Mouse (Mus musculus): ENCODE measurements around the gene Arhgap28.

The Arhgap28 gene

GRCm38 (mm10) chr17:67937050-67937449, 66.9 kb downstream of the Arhgap28 start:
- DNase-seq (ENCODE audit: low spot score in 2 of 2), result no peak

- no peak for DNase-seq (ENCODE audit: low spot score in 2 of 2)
Observed at GRCm38 (mm10) chr17:67935556-67935955, 68.4 kb downstream of the Arhgap28 start.

- DNase-seq (ENCODE audit: low spot score in 2 of 2), result no peak
Observed at GRCm38 (mm10) chr17:67931396-67931795, 72.5 kb downstream of the Arhgap28 start.

- DNase-seq (ENCODE audit: low spot score in 2 of 2), result no peak
Observed at GRCm38 (mm10) chr17:67930957-67931356, 73.0 kb downstream of the Arhgap28 start.

GRCm38 (mm10) chr17:67930467-67930866, 73.5 kb downstream of the Arhgap28 start:
- no peak for DNase-seq (ENCODE audit: low spot score in 2 of 2)

- DNase-seq (ENCODE audit: low spot score in 2 of 2), result no peak
Observed at GRCm38 (mm10) chr17:67928280-67928679, 75.6 kb downstream of the Arhgap28 start.

GRCm38 (mm10) chr17:67927864-67928263, 76.1 kb downstream of the Arhgap28 start:
- DNase-seq (ENCODE audit: low spot score in 2 of 2), result no peak

- no peak for DNase-seq (ENCODE audit: low spot score in 2 of 2)
Observed at GRCm38 (mm10) chr17:67919959-67920358, 84.0 kb downstream of the Arhgap28 start.

GRCm38 (mm10) chr17:67918201-67918600, 85.7 kb downstream of the Arhgap28 start:
- DNase-seq (ENCODE audit: low spot score in 2 of 2), result no peak

GRCm38 (mm10) chr17:67916901-67917300, 87.0 kb downstream of the Arhgap28 start:
- DNase-seq (ENCODE audit: low spot score in 2 of 2), result no peak

- peak in 1 of 2 experiments; percentile 4 for DNase-seq (ENCODE audit: low spot score in 2 of 2)
Observed at GRCm38 (mm10) chr17:67912640-67913039, 91.3 kb downstream of the Arhgap28 start.

GRCm38 (mm10) chr17:67912051-67912450, 91.9 kb downstream of the Arhgap28 start:
- no peak for DNase-seq (ENCODE audit: low spot score in 2 of 2)

GRCm38 (mm10) chr17:67908537-67908936, 95.4 kb downstream of the Arhgap28 start:
- no peak for DNase-seq (ENCODE audit: low spot score in 2 of 2)

- DNase-seq (ENCODE audit: low spot score in 2 of 2), result no peak
Observed at GRCm38 (mm10) chr17:67908137-67908536, 95.8 kb downstream of the Arhgap28 start.

GRCm38 (mm10) chr17:67907532-67908054, 96.3 kb downstream of the Arhgap28 start:
- DNase-seq (ENCODE audit: low spot score in 2 of 2), result no peak

GRCm38 (mm10) chr17:67906236-67906635, 97.7 kb downstream of the Arhgap28 start:
- no peak for DNase-seq (ENCODE audit: low spot score in 2 of 2)

GRCm38 (mm10) chr17:67904315-67904944, 99.5 kb downstream of the Arhgap28 start:
- no peak for DNase-seq (ENCODE audit: low spot score in 2 of 2)

- no peak for DNase-seq (ENCODE audit: low spot score in 2 of 2)
Observed at GRCm38 (mm10) chr17:67902847-67903246, 101.1 kb downstream of the Arhgap28 start.

- no peak for DNase-seq (ENCODE audit: low spot score in 2 of 2)
Observed at GRCm38 (mm10) chr17:67901161-67901560, 102.8 kb downstream of the Arhgap28 start.

GRCm38 (mm10) chr17:67899376-67899775, 104.5 kb downstream of the Arhgap28 start:
- DNase-seq (ENCODE audit: low spot score in 2 of 2), result no peak

GRCm38 (mm10) chr17:67896413-67896812, 107.5 kb downstream of the Arhgap28 start:
- no peak for DNase-seq (ENCODE audit: low spot score in 2 of 2)

GRCm38 (mm10) chr17:67889481-67890325, 114.2 kb downstream of the Arhgap28 start:
- DNase-seq (ENCODE audit: low spot score in 2 of 2), result no peak

- DNase-seq (ENCODE audit: low spot score in 2 of 2), result no peak
Observed at GRCm38 (mm10) chr17:67888081-67888480, 115.8 kb downstream of the Arhgap28 start.
